Mouse (Mus musculus): Measurements from ENCODE around the gene Lrch1.

Gene Lrch1

DNA sequence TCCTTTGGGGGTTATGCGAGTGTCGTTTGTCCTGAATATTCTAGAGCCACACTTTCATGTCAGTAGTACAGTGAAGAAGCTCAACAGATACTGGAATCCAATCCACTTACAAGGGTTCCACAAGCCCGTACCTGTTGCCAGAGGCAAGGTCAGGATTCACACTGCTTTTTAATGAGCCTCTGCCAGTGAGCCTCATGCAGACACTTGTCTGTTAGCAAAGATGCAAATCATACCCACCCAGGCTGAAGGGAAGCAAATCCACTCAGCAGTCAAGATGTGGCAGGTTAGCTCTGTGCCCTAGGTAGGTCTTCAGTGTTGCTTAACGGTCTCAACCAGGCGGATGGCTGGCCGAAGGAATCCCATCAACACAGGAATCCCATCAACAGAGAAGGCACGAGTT, 62.8 kb downstream of the Lrch1 start:
- no peak for DNase-seq

GRCm38 (mm10) chr14:74884024-74884680, 63.5 kb downstream of the Lrch1 start:
- DNase-seq = no peak

GRCm38 (mm10) chr14:74883204-74883603, 64.5 kb downstream of the Lrch1 start:
- DNase-seq = no peak

GRCm38 (mm10) chr14:74882754-74883153, 64.9 kb downstream of the Lrch1 start:
- DNase-seq = no peak

DNA sequence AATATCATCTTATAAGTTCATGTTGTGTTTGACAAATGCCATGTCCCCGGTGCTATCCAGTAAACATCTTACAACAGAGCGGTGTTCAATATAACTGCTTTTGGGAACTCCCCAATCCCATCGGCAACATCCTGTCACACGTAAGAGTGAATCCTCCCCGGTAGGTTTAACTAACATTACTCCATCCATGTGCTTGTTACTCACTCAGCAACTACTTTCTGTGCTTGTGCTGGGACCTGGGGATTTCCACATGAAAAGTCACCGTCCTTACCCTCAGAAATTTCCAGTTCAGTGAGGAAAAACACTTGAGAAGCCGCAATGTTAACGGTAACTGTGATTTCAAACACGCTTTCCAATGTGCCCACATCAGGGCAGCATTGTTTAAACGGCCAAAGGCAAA, 66.8 kb downstream of the Lrch1 start:
- DNase-seq = no peak

DNA sequence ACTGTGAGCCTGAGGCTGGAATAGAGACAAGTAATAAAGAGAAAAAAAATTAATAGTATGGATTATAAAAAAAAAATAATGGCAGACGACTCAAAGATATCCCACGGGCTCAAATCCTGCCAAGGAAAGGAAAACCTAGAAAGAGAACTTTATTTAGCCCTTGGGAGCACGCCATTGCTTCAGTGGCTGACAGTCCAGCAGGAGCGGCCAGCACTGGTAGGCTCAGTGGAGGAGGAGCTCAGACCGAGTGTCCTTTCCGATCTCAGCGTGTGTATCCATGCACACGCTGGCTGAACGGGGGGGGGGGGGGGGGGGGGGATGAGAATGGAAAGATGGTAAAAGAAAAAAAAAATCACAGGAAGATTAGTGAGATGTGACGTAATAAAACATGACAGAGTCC, 68.2 kb downstream of the Lrch1 start:
- DNase-seq = no peak

DNA sequence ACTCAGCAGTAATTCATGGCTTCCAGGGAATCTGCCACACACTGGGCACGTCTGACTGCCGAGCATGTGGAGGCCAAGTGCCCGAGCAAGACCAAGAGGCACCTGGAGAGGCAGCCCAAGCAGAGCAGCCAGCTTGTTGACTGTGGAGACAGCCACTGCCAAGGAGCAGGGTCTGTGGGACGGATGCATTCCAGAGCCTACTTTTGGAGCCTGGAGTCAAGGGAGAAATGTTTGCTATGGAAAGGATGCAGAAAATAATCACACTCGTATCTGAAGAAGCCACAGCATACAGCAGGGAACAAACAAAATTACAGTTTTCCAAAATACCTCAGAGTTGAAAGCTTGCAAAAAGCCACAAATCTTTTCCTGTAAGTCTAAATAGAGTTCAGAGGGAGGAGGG, 70.4 kb downstream of the Lrch1 start:
- DNase-seq = no peak

- no peak for DNase-seq
Measured at GRCm38 (mm10) chr14:74871220-74871619, 76.5 kb downstream of the Lrch1 start.

DNA sequence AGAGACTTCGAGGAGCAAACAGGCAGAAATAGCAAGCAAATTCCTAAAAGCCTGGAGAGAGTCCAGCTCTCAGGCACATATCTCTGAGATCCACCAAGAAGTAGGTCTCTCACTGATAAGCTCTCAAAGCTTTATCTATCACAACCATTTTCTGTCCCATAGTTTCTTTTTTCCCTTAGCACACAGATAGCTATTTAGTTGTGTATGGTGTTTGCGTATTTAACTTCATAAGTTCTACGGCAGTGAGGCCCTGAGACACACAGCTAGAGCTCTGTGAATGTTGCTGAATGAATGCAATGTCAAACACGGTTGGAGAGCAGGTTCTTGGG, 78.8 kb downstream of the Lrch1 start:
- DNase-seq = no peak

GRCm38 (mm10) chr14:74868188-74868901, 79.3 kb downstream of the Lrch1 start:
- no peak for DNase-seq

DNA sequence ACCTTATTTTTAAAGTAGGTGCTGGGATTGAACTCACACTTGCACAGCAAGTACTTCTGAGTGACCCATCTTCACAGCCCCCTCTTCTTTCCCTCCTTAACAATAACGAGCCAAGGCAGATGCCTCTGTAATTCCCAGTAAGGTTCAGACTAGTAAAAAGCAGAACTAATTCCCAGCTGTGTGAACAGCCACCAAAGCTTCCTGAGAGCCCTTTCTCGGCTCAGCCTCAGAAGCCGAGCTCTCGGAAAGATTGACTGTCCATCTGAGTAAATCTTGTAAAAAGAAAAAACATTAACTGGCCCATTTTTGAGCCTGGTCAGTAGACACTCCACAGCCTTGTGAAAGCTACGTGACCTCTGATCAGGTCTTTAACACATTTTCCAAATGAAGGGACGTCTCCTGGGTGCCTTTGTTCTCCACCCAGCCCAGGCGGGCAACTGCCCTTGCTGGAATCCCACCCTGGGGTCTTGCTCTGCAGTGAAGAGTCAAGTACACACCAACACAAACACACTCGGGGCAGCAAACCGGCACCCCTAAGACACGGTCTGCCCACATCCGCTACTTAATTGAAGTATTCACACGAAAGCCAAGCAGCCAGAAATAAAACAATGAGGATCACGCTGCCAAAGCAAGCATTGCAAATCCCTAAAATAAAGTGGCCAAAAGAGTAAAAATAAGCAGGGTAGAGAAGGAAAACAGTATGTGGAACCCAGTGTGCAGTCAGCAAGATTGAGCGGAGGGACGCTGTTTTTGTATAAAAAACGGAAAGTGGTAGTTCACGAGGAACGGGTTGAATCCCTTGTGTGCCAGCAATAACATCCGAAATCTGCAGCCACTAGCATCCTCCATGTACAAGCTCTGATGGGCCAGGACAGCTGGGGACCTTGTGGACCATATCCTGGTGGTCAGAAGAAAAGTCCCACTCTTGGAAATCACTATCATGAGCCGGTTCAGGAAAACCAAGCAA, 80.3 kb downstream of the Lrch1 start:
- DNase-seq = no peak

DNA sequence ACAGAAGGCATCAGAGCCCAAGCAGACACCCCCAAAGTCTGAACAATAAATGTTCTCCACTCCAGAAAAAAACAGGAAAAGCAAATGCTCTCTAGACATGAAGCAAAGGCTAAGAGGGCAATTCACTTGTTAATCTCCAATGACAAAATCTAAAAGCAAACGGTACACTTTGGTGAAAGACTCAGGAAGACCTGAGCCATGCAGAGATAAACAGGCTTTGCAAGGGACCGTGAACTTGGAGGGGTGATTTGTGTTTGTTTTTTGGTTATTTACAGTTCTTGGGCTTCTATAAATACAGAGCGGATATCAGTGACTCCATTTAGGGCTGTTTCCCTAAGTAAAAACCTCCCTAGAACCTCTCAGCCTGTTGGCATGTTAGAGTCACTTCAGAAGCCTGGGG, 81.9 kb downstream of the Lrch1 start:
- DNase-seq = no peak

- no peak for DNase-seq
Measured at GRCm38 (mm10) chr14:74864805-74865483, 82.7 kb downstream of the Lrch1 start.

DNA sequence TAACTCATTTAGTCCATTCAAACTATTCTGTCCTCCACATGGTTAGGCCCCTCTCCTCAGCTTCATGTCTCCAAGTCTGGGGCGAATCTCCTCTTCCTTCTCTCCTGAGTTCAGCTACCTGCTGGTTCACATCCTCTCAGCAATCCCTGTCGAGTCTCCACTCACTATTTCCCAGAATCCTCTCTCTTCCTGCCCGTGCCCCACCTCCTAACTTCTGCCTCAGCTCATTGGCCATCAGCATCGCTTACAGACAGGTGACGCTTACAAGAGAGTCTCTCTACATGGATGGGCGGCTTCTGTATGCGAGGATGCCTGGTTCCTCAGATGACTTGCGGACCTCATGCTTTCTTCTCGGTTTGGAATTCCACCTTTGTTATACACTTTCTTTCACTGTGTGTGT, 86.2 kb downstream of the Lrch1 start:
- no peak for DNase-seq

DNA sequence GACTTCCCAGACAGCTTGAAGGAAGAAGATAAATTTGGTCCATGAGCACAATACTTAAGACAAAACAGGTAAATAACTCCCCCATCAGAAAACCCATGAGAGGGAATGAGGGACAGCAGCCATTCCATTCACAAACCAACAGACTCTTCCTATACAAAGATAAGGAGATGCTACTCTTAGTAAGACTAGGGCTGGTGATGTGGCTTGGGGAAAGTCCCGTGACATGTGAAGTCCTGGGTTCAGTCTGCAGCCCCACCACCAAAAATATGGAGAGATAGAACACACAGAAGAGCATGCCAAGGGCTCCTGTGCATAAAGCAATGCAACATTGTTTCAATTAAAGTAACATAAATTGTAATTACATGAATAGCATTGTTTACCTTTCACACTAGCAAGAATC, 88.5 kb downstream of the Lrch1 start:
- DNase-seq = no peak

- no peak for DNase-seq
Measured at GRCm38 (mm10) chr14:74855429-74855828, 92.2 kb downstream of the Lrch1 start.

DNA sequence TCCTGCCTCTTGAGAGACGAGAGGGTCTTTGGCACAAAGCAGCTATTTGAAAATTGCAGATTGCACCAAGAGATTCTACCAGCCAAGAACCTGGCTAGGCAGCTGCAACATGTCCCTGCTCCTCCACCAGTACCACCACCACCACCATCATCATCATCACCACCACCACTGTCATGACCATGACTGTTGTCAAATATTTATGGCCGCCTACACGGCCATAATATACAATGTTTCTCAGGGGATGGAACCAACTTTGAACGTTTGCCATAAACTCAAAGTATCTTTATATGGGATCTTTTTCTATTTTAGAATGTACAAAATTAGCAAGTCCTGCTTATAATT, 93.9 kb downstream of the Lrch1 start:
- DNase-seq = no peak

GRCm38 (mm10) chr14:74852965-74853758, 94.5 kb downstream of the Lrch1 start:
- DNase-seq = no peak

- no peak for DNase-seq
Measured at GRCm38 (mm10) chr14:74851866-74852265, 95.8 kb downstream of the Lrch1 start.

DNA sequence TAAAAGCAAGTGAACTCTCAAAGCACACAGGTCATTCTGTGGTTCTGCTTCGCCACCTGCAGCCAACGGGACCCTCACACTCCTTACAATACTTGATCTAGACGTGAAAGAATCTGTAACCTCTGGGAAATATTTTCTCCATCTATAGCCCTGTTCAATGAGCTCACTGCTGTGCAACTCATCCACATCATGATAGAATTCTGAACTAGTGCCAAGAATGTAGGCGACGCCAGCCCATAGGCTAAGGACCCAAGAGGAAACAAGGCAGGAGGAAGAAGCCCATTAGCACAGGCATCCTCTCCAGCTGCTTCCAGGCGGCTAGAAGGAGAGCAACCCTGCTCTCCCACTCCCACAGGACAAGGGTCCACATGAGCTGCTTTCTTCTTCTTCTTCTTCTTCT, 98.7 kb downstream of the Lrch1 start:
- DNase-seq = no peak

- no peak for DNase-seq
Measured at GRCm38 (mm10) chr14:74848224-74848623, 99.5 kb downstream of the Lrch1 start.

All from thymus, postnatal 25 days (tissue).